Mouse (Mus musculus) heart, adult 18-20 months (tissue): ENCODE data around the gene Srrm3. TPM values are rescaled to one million over a fixed set of nuclear protein-coding genes. Genes with fewer than 3 reads are reported as not detected.
A peak's percentile ranks its signal among the peaks of the same experiment; 100 is the strongest.

ENCODE experiments used
- DNase-seq, 2 experiments: peaks; one replicate each; pipeline ENCODE4 v3.0.0; 2021 to 2022; ENCODE audit warnings: mixed read lengths in 1 of 2
- total RNA-seq, 2 experiments: library from RNA; stranded (reverse); gene quantifications; 2 replicates each; pipeline ENCODE4 v1.2.3; 2021

The Srrm3 gene
- total RNA-seq, 2 experiments from 2014 or later, result not detected

DNA sequence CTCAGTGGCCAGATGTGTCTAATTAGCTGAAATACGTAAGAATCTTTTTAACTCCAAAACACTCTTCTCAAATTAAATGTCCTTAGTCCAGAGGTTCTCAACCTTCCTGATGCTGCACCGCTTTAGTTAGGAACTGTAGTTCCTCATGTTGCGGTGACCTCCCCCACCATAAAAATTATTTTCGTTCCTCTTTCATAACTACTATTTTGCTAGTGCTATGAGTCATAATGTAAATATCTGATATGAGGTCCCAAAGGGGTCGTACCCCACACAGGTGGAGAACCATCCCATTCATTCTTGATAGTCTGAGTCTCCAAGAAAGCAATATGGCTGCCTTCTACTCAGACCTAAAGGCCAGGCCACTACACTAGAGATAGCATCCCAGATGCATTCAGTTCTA lies 63.8 kb downstream of the Srrm3 start:
- no peak for DNase-seq

DNA sequence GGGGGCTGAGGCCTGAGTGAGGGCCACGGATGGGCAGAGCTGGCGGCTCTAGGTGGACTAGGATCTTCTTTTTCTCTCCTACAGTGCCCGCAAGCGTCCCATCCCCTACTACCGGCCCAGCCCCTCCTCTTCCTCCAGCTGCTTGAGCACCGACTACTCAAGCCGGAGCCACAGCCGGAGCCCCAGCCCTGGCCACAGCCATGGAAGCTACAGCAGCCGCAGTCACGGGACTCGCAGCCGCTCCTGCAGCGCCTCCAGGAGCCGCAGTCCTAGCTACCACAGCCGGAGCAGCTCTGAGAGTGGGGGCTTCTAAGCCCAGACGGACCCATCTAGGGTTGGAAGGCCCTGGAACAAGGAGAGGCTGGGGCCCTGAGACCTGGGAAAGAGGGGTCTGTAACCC lies 66.3 kb downstream of the Srrm3 start:
- DNase-seq, result no peak

DNA sequence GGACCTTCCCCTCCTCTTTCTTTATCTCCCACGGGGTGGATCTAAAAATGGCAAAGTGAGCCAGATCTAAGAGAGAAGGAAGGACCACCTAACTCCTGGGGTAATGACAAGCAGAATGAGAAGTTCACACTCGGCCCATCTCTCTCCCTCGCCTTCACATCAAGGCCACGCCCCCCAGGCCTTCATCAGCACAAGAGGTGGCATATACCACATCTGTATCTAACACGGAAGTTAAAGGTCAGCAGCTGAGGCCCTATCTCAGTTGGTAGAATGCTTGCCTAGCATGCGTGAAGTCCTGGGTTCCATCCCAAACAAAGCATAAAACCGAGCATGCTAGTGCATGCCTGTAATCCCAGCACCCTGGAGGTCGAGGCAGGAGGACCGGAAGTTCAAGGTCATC lies 67.1 kb downstream of the Srrm3 start:
- DNase-seq, result no peak

DNA sequence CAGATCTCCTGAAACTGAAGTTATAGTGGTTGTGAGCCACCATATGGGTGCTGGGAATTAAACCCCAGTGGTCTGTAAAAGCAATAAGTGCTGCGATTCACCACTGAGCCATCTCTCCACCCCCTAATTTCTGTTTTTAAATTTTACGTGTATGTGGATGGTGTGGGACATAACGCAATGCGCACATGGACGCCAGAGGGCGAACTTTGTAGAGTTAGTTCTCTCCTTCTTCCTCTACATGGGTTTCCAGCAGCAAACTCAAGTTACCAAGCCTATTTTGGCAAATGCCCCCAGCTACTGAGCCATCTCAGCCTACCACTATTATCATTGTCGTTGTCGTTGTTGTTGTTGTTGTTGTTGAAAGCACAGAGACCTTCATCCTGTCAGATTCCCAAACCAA lies 70.5 kb downstream of the Srrm3 start:
- peak; percentile 81 to 89 for DNase-seq

DNA sequence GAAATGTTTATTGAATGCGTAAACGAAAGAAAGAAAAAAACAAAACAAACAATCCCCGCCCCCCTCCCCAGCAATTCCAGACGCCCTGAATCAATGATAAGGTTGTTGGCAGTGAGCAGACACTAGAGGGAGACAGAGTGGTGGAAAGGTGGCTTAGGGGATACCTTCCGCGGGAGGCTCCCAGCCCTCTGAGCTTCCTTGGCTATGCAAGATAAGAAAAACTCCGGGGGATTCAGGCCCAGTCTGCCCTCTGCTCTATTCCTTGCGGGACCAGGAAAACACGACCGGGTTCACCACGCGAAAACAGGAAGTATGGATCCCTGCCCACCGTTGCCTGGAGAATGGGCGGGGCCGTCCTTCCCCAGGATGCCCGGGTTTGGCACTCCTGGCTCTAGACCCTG lies 71.1 kb downstream of the Srrm3 start:
- peak; percentile 84 for DNase-seq

DNA sequence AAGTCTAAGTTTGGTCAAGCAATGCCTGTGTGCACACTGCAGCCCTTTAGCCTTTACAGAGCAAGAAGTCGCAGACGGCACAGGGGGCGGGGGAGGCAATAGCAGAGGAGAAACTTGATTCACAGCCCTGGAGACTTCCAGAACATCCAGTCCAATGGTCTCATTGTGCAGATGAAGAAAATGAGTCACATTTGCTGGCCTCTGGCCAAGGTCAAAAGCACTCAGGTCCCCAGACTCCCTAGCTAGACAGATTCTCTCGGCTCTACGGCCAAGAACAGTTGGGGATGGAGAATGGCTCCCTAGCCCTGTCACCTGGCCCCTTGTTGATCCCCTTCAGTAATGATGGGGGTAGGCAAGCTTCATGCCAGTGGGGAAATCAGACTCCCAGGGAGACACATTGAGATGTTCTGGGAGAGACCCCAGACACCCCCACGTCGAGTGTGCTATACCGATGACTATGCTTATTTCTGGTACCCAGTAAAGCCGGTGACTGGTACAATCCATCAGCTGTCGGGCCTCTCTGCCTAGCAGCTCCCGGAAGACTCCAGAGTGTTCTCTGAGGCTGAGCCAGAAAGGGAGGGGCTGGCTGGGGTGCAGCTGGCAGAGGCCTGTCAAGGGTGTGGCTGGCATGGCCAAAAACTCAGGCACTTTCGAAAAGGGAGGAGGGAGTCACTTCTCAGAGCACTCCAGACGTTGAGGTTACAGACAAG lies 72.9 kb downstream of the Srrm3 start:
- peak; percentile 95 to 96 for DNase-seq

DNA sequence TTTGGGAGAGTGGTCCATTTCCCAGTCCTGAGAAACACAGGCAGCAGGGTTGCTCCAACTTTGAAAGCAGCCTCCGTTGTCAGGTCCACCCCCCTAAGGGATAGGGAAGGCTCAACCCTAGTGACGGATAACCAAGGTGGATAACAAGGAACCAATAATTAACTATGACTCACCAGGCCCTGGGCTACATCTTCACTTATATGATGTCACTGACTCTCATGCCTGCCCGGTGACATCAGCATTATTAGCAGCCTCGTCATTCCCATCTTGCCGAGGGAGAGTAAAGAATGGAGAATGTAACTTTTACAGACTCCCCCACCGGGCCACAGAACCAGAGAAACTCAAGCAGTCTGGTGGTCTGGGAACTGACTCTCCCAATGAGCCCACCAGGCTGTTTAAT lies 78.0 kb downstream of the Srrm3 start:
- DNase-seq, result no peak

DNA sequence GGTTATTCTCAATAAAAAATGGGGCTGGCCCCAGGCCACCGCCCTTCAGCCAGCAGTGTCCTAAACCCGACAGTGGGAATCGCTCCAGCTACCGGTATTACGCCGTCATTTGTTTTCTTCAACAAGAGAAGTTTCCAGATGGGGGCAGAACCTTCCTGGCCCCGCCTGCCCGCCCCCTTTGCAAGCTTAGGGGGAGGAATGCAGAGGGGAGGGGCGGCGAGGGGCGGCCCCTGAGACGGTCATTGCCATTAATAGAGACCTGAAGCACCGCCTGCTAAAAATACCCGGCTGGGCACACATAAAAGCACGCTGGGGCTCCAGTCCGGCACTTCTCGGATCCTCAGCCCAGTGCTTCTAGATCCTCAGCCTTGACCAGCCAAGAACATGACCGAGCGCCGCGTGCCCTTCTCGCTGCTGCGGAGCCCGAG lies 81.0 kb downstream of the Srrm3 start, which contains the start of gene Hspb1:
Gene Hspb1 (plus strand): TSS at position 245 of the 428 bp plus-strand sequence.
- DNase-seq, result peak; percentile 97 to 98

DNA sequence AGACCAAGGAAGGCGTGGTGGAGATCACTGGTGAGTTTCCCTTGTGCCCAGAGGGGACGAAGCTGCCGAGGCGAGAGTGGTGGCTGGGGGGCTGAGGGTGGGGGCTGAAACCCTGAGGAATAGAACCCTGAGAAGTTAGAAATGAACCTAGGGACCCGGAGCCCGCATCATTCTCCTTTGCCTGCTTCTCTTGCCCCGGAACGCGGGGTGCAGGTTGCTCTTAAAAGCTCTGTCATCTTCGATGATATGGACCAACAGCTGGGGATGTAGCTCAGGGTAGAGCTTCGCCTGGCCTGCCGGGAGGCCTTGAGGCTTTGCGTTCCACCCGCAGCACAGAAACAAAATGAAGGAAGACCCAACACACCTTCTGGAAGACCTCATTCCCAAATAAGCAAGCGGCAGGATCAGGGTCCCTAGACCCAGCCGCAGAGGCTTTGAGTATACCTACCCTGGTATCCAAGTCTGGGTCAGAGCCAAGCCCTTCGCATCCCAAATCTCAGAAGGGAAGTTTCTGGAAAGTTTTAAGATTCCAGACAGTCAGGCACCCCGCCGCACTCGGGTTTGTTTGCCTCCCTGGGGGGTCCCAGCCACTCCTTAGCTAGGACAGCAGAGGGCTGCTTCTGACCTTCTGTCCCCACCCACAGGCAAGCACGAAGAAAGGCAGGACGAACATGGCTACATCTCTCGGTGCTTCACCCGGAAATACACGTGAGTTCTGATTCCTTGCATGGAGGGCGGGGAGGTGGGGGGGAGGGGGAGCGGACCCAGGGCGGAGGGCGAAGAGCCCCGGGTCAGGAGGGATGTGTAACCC lies 81.9 kb downstream of the Srrm3 start:
- peak; percentile 61 to 73 for DNase-seq

DNA sequence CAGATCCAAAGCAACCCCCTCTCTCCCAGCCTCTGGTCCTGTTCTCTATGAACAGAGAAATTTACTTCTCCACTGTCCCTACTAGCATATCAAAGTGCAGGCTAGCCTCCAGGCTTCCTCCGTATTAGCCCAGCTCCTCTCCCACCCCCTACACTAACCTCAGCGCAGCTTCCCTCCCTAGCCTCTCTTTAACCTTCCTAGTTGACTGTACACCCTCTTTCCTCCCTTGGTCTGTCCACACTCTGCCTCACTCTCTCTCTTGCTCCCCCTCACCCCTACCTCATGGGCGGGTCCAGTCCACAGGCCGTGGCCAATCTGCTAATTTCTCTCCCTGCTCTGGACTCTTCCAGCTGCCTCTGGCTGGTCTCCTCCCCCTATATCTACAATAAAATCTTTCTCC lies 83.6 kb downstream of the Srrm3 start:
- DNase-seq, result no peak

DNA sequence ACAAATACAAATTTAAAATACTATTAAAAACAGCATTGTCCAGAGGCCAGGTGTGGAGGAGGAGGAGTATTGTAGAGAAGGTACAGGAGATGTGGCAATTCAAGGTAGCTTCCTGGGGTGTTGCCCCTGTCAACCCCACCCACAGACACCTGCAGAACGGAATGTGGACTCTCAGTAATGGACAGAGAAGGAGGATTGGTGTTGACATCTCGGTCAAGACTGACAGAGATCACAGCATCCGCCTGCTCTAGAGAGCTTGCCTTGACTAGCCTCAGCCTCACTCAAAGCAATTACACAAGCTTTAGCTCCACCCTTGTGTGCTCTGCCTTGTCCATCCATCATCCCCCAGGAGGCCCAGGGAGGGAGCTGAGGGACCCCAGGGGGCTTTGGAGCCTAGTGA lies 84.2 kb downstream of the Srrm3 start:
- DNase-seq, result no peak

DNA sequence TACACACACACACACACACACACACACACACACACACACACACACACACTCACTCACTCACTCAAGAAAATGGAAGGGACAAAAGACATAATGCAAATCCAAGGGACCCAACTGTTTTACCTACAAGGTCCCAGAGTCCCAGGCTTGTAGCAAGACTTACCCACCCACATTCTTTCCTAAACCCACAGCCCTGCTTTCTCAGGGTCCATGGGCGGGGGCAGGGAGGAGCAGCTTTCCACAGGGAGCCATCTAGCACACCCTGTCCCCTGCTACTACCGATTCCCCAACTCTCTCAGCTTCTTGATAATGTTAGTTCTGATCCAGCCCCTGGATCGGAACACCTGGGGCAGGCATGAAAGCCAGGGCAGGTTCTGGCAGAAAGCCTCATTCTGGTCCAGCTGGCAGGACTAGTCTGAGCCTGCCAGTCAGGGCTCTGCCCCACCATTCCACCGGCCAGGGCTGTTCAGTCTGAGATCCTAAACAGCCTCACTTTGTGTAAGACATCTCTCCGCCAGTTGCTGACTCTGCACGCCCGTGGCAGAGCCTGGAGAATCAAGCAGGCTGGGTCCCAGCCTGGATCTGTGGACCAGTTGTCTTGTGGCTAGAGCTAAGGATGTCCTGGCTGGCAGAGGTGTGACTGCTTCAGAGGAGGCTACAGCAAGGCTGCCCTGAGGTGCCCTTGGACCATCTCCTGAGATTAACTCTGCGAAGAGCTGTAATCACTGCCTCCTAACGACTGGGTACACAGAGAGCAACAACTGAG lies 86.1 kb downstream of the Srrm3 start:
- DNase-seq, result no peak

DNA sequence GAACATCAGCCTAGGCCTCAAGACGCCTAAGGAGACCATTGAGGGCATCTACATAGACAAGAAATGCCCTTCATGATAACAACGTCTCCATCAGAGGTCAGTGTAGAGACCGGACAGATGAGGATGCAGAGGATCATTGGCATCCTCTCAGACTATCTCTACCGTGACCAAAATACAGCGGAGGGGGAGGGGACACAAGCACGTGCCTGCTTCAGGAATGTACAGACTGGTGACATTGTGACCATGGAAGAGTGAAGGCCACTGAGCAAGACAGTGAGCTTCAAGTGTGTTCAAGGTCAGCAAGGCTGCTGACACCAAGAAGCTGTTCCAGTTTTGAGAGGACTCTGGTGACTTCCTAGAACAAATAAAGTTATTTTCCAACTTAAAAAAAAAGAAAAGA lies 88.3 kb downstream of the Srrm3 start:
- DNase-seq, result no peak

DNA sequence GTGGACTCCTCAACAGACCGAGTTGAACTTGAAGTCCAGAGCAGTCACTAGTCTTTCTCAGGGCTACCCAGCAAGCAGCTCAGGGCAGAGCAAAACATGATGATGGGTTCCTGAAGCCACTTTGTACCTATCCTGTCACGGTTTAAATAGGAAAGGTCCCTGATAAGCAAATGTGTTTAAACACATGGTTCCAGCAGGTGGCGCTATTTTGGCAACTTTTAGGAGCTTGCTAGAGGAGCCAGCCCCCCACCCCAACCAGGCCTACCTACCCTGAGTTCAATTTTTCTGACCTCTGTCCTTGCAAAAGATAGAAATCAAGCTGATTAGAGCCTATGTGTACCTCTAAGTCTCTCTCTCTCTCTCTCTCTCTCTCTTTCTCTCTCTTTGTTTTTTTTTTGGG lies 91.3 kb downstream of the Srrm3 start:
- DNase-seq, result peak in 1 of 2 experiments; percentile 73

DNA sequence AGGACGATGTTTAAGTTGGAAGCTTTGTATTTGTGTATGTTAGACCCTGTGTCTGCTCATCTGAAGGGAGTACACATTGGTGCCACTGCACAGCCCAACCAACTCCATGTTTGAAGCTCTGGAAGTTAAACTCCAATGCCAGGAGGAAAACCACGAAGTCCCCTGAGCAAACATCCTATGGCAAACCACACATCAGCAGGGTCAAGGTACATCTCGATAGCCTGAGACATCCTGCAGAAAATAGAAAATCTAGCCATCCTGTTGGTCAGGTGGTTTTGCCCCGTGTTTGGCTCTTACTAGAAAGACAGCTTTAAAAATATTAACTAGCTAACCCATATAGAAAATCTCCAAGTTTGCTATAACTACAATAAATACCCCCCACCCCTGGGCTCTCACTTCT lies 92.3 kb downstream of the Srrm3 start:
- DNase-seq, result no peak

DNA sequence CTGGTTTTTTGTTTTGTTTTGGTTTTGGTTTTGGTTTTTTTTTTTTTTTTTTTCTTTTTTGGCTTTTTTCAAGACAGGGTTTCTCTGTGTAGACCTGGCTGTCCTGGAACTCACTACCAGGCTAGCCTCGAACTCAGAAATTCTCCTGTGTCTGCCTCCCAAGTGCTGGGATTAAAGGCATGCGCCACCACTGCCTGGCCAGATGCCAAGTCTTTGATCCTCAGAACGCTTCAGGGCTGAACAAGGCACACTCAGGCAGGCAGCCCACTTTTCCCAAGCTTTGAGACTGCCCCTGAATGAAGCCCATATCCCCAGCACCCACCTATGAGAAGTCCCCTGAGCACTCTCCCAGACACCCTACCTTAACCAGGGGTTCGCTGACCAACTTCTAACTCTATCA lies 93.1 kb downstream of the Srrm3 start:
- DNase-seq, result no peak

DNA sequence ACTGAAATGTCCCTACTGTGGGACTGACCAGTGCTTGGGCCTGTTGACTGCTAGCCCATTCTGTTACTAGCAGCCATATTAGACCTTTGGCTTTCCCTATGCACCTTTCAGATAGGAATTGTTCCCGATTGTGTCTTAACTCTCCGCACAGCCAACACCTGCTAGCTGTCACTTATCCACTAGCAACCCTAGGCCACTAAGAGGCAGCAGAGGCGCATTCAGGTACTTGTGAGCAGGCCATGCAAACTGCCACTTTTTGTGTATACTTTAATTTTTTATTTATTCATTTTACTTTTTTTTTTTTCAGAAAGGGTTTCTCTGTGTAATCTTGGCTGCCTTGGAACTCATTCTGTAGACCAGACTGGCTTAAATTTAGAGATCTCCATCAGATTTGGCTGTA lies 94.0 kb downstream of the Srrm3 start:
- DNase-seq, result no peak

DNA sequence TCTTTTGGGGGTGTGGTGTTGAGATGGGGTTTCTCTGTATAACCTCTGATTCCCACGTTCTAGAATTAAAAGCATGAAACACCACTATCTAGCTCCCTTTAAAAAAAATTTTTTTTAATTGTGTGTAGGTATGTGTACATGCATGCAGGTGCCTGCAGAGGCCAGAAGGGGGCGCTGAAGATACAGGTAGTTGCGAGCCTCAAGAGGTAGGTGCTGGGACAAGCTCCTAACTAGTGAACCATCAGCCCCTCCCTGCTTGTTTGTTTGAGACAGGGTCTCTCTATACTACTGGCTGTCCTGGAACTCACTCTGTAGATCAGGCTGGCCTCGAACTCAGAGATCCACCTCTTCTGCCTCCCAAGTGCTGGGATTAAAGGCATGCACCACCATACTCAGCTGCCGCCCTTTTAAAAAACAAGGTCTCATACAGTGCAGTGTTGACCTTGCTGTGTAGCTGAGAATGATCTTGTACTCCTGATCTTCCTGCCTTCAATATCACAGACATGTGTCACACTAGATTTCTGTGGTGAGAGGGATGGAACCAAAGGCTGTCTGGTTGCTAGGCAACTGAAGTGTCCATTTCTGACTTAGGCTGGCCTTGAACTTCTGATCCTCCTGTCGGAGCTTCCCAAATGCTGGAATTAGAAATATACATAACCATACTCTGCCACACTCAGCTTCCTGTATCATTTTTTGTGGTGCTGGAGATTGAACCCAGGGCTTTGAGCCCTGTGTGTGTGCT lies 94.8 kb downstream of the Srrm3 start:
- DNase-seq, result no peak

DNA sequence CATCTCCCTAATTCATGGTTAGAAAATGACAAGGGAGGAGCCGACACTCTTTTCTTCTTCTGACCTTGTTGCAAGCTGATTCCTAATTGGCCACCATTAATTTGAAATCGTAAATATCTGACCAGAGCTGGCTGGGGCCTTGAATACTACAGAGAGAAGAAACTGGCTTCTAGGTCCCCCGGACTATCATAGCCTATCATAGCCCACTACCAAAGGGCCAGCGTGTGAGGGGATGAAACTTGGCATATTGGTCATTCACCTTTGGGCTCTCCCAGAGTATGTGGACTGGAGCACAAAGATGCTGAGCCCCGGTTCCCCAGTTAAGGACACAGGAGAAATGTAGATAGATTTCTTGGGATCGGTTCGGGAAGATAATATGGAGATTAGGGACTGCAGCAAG lies 96.4 kb downstream of the Srrm3 start:
- no peak for DNase-seq

DNA sequence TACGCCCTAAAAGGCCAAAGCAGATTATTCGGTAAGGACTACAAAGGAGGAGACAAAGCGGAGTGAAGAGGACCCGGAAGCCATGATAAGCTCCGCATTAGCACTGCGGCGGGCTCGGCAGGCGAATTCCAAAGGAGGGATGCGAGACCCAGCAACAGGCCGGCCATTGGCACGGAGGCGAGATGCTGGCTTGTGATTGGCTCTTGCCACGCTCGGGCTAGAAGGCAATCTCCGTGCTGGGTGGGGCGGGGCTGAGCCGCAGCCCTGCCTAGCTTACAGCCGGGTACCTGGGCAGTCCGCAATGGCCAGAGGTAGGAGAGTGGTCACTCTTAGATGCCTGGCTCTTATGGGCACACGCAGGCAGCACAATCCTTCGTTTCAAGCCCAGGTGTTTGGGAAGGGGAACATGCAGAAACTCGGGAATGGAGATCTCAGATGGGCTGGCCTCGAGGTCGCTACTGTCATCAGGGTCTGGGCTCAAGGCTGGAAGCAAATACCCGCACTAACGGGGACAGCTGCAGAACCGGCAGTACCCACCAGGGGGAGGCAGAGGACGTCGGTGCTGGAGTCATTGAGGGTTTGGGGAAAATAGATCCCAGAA lies 97.0 kb downstream of the Srrm3 start:
- peak; percentile 86 to 98 for DNase-seq

DNA sequence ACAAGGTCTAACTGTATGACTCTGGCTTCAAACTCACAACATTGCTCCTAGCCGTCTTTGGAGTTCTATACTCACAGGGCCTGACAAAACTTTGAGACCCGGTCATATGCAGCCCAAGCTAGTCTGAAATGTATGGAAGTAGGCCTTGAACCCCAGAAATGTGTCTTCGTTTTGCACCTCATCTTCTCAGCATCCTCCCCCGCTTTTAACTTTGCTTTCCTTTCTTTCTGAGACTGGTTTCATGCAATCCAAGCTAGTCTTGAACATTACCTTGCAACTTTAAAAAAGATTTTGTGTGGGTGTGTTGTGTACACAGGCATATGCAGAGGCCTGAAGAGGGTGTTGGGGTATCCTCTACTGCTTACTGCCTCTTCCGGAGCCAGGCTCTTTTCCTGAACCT lies 97.6 kb downstream of the Srrm3 start:
- DNase-seq, result no peak
